Mouse (Mus musculus): ENCODE measurements around the gene Rgr.
A peak's percentile ranks its signal among the peaks of the same experiment; 100 is the strongest.

Rgr gene

GRCm38 (mm10) chr14:37048914-37049410 lies at the start of gene Rgr:
Rgr (minus strand) TSS chr14:37048964.
- DNase-seq (ENCODE audit: low read depth, low spot score): no peak

GRCm38 (mm10) chr14:37097956-37098530 lies 49.3 kb upstream of the Rgr start, which contains the start of gene Cdhr1:
Cdhr1 (minus strand) TSS chr14:37098347.
- peak; percentile 64 for DNase-seq (ENCODE audit: low read depth, low spot score)

- no peak for DNase-seq (ENCODE audit: low read depth, low spot score)
These were observed 46.8 kb upstream of the Rgr start for GRCm38 (mm10) chr14:37095556-37095955.

GRCm38 (mm10) chr14:37094436-37094835 lies 45.7 kb upstream of the Rgr start:
- DNase-seq (ENCODE audit: low read depth, low spot score): peak; percentile 25

GRCm38 (mm10) chr14:37083755-37084154 lies 35.0 kb upstream of the Rgr start:
- no peak for DNase-seq (ENCODE audit: low read depth, low spot score)

- DNase-seq (ENCODE audit: low read depth, low spot score): no peak
These were observed 32.0 kb upstream of the Rgr start for GRCm38 (mm10) chr14:37080724-37081123.

GRCm38 (mm10) chr14:37068516-37068915 lies 19.8 kb upstream of the Rgr start:
- peak; percentile 78 for DNase-seq (ENCODE audit: low read depth, low spot score)

- DNase-seq (ENCODE audit: low read depth, low spot score): no peak
These were observed 18.9 kb upstream of the Rgr start, which contains the start of gene Lrit2 for GRCm38 (mm10) chr14:37067629-37068028. Lrit2 (plus strand) TSS chr14:37067929.

- no peak for DNase-seq (ENCODE audit: low read depth, low spot score)
These were observed 17.9 kb upstream of the Rgr start for GRCm38 (mm10) chr14:37066636-37067035.

- no peak for DNase-seq (ENCODE audit: low read depth, low spot score)
These were observed 16.1 kb upstream of the Rgr start for GRCm38 (mm10) chr14:37064849-37065248.

- DNase-seq (ENCODE audit: low read depth, low spot score): no peak
These were observed 14.3 kb downstream of the Rgr start for GRCm38 (mm10) chr14:37034432-37034831.

- peak; percentile 67 for DNase-seq (ENCODE audit: low read depth, low spot score)
These were observed 15.5 kb downstream of the Rgr start for GRCm38 (mm10) chr14:37033241-37033640.

- no peak for DNase-seq (ENCODE audit: low read depth, low spot score)
These were observed 16.2 kb downstream of the Rgr start for GRCm38 (mm10) chr14:37032481-37033104.

GRCm38 (mm10) chr14:37028555-37028954 lies 20.2 kb downstream of the Rgr start:
- DNase-seq (ENCODE audit: low read depth, low spot score): no peak

GRCm38 (mm10) chr14:37027951-37028350 lies 20.8 kb downstream of the Rgr start:
- DNase-seq (ENCODE audit: low read depth, low spot score): no peak

- no peak for DNase-seq (ENCODE audit: low read depth, low spot score)
These were observed 21.4 kb downstream of the Rgr start for GRCm38 (mm10) chr14:37027248-37027933.

- DNase-seq (ENCODE audit: low read depth, low spot score): peak; percentile 46
These were observed 32.9 kb downstream of the Rgr start for GRCm38 (mm10) chr14:37015894-37016293.

GRCm38 (mm10) chr14:37013644-37014043 lies 35.1 kb downstream of the Rgr start:
- DNase-seq (ENCODE audit: low read depth, low spot score): no peak

GRCm38 (mm10) chr14:37009686-37010085 lies 39.1 kb downstream of the Rgr start:
- no peak for DNase-seq (ENCODE audit: low read depth, low spot score)

- DNase-seq (ENCODE audit: low read depth, low spot score): no peak
These were observed 42.3 kb downstream of the Rgr start for GRCm38 (mm10) chr14:37006489-37006888.

- no peak for DNase-seq (ENCODE audit: low read depth, low spot score)
These were observed 42.9 kb downstream of the Rgr start for GRCm38 (mm10) chr14:37005865-37006264.

- DNase-seq (ENCODE audit: low read depth, low spot score): no peak
These were observed 45.2 kb downstream of the Rgr start for GRCm38 (mm10) chr14:37003431-37004095.

Data from mesoderm, embryonic 11.5 days (tissue).